Mouse (Mus musculus) urinary bladder, postnatal 25 days (tissue): ENCODE results near the gene Olfr449.

Experiments used
- DNase-seq: peaks from one replicate; pipeline ENCODE4 v3.0.0; 2022; ENCODE audit warnings: low spot score

The Olfr449 gene

DNA sequence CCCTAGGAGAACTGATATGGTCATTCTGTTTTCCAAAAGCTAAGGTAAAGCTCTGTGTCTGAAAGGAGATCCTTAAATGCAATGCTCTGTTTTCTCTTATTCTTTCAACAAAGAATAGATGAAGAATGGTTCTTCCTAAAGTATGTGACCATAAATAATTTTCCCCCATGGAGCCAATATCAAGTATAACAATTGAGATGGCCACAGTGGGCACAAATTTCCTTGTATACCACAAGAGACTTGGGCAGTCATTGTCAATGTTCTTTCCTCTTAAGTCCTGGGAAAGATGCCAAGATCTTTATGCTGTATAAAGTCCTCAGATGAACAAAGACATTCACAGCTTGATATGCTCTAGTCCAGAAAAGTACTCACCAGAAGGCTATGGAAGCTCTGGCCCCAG, at the start of gene Olfr449:
TSS of gene Olfr449 (plus strand) at position 301 of the 400 bp plus-strand sequence.
- DNase-seq: no peak

DNA sequence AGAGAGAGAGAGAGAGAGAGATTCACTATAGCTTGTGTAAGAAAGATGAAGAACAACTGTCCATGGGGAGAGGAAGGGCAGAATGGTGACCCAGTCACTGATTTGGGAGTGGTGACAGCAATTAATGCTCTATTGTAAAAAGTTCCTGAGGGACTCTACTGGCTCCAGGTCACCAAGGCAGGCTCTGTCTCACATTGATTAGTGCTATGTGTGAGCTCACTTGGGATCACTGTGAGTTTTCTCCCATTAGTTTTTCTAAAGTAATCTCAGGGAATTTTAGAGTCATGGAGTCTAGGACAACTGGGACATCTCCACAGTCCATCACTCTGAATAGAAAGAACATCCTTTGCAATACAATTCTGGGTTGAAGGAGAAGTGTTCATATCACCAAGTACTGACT, 49.4 kb upstream of the Olfr449 start, which contains the start of gene Olfr452:
TSS of gene Olfr452 (plus strand) at position 301 of the 400 bp plus-strand sequence.
- no peak for DNase-seq

DNA sequence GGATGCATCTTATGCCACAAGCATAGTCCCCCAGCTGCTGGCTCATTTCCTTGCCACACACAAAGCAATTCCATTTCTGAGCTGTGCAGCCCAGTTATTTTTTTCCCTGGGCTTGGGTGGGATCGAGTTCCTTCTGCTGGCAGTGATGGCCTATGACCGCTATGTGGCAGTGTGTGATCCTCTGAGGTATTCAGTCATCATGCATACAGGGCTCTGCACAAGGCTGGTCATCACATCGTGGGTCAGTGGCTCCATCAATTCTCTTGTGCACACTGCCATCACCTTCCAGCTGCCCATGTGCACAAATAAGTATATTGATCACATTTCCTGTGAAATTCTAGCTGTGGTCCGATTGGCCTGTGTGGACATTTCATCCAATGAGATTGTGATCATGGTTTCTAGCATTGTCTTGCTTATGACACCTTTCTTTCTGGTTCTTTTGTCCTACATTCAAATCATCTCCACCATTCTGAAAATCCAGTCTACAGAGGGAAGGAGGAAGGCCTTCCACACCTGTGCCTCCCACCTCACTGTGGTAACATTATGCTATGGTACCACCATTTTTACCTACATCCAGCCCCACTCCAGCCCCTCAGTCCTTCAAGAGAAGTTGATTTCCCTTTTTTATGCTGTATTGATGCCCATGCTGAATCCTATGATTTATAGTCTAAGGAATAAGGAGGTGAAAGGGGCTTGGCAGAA, 43.8 kb upstream of the Olfr449 start:
- no peak for DNase-seq

DNA sequence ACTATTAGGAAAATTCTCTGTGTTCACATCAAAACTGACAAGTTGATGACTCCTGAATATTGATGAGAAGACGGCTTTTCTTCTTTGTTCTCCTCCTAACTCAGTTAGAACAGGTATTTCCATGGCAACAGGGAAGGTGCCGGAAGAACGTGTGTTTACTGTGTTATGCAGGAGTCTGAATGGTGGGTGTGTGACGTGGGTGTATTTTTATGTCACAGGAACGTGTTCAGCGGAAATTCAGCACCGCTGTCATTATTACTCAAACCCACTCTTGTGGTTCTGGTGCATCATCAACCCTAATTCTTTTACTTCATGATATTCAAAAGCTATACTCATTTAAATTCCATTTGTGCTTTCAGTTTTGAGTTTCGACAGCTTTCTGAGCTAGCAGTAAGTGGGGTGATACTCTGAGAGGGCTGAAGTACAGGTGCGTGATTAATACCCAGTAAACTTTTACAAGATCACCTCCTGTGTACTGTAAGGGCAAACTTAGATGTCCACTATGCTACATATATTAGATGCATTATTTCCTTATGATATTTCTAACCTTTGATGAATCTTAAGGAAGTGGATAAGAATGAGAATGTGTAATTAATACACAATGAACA, 43.1 kb upstream of the Olfr449 start:
- DNase-seq: no peak

DNA sequence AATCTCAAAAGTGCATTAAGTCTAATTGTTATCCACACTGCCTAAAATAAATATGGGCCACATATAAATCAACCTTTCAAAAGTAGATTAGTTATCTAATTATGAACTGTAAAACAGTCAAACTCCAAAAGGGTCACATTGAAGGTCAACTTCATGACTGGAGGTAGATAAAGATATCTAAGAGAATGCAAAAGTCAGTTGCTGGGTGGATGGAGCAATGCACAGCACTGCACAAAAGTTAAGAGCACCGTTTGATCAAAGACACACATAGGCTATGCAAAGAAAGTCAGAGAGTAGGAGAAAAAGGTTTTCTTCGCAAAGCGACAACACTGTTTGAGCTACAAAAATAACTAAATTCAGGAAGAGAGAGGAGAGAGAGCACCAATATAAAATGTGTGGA, 39.2 kb upstream of the Olfr449 start:
- DNase-seq: no peak

DNA sequence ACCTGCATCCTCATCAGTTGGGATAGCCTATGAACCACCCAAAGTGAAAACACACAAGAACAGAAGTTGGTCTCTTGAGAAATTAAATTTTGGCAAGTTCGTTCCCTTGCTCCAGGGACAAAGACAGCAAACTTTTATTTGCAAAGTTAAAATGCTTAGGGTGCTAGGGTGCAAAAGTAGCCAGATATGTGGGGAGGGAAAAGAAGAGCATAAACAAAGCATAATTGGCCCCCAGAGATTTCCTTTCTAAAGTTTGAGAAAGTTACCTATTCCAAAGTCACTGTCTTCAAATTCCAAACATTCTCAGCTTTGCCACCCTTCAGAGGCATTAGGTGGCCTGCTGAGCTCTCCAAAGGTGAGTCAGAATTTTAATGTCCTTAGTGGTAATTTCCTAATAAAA, 22.5 kb upstream of the Olfr449 start, which contains the start of gene Olfr450:
TSS of gene Olfr450 (plus strand) at position 301 of the 400 bp plus-strand sequence.
- no peak for DNase-seq

DNA sequence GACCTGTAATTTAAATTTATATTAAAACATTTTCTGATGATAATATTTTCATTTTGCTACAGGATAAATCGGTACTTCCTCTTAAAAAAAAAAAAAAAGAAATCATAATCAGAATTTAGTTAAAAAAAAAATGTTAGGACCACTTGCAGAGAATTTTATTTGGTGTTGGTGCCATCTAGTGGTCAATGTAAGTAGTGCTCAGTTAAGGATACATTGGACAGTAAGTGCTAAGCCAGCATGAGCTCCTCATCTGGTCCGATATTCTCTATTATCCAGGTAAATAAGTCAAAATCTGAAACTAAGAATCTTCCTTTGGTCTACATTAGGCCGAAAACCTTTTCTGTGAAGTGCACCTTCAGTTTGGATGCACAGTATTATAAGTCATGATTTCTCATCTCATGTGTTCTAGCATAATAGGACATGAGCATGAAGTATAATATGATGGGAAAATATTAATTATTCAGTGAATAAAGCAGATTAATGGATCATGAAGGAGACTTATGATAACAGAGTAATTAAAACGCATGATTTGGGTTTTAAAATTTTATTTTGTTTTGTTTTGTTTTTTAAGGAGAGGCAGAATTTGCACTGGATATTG, 26.1 kb downstream of the Olfr449 start:
- DNase-seq: peak; percentile 20

DNA sequence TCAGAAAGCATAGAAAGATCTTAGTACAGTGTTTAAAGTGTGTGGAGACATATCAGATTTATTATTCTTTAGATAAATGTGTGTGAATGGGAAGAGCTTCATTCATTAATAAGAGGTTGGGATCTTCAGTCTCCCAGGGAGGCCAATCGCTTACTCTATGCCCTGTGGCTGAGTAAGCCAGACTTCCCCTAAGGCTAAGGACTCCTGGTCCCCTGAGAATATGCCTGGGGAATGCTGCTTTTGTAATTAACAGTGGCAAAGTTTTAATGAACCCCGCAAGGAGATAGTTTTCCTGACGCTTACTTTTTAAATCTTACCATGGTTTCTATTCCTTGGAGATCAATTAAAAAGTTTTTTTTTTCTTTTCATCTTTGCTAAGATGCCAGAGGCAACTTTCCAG, 35.5 kb downstream of the Olfr449 start:
- DNase-seq: no peak

DNA sequence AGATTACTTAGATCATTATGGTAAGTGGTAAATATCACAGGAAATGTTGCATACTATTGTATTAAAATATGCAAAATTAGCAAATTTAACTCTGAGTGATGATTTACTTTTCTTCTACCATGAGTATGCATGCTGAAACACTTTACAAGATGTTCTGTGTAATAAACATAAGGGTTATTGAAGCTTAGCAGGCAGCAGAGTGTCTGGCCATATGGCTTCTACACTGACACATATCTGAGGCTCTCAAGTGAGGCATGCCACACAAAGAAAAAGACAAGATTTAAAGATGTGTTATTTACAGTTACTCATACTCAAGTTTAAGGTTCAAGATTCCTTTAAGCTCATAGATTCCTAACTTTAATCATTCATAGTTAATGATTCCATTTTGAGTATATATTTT, 42.1 kb downstream of the Olfr449 start:
- DNase-seq: no peak
